Mouse (Mus musculus) cerebellum, postnatal 36 days (tissue): ENCODE data around the gene Psmc3ip.

ENCODE experiments used
- DNase-seq, 2 experiments: peaks; one replicate each; pipeline ENCODE4 v3.0.0; 2021 to 2022; ENCODE audit warnings: mixed read lengths in 2 of 2

Psmc3ip gene

GRCm38 (mm10) chr11:101095314-101096024, at the start of gene Psmc3ip:
TSS of gene Psmc3ip (minus strand) at chr11:101095436.
- DNase-seq, result peak; percentile 94 to 95

- DNase-seq, result peak in 1 of 2 experiments; percentile 47
Measured at GRCm38 (mm10) chr11:101143338-101144225, 48.3 kb upstream of the Psmc3ip start.

- no peak for DNase-seq
Measured at GRCm38 (mm10) chr11:101142215-101142967, 47.2 kb upstream of the Psmc3ip start.

- no peak for DNase-seq
Measured at GRCm38 (mm10) chr11:101141088-101141487, 45.9 kb upstream of the Psmc3ip start.

DNA sequence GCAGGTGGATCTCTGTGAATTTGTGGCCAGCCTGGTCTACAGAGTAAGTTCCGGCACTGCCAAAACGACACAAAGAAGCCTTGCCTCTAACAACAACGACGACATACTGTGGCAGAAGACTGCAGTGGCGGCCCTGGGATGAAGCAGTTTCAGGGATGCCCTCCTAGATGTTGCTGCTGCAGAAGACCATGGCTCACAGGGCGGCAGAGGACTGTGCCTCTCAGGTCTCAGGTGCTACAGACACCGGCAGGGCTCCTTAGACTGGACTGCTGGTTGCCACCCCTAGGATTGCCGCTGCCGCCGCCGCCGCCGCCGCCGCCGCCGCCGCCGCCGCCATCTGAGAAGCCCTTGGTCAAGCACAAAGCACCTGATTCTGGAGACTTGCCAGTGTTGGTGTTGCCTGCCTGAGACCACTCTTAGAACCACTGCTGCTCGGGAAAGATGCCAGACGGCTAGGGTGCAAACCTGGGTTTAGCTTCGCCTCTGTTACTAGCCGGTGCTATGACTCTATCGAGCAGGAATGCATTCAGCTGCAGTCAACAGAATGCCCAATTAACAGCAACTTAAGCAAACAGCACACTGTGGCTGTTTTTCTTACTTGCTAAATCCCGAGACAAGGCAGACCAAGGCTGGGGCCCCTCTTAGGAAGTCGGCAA, 45.1 kb upstream of the Psmc3ip start:
- DNase-seq, result peak in 1 of 2 experiments; percentile 17

DNA sequence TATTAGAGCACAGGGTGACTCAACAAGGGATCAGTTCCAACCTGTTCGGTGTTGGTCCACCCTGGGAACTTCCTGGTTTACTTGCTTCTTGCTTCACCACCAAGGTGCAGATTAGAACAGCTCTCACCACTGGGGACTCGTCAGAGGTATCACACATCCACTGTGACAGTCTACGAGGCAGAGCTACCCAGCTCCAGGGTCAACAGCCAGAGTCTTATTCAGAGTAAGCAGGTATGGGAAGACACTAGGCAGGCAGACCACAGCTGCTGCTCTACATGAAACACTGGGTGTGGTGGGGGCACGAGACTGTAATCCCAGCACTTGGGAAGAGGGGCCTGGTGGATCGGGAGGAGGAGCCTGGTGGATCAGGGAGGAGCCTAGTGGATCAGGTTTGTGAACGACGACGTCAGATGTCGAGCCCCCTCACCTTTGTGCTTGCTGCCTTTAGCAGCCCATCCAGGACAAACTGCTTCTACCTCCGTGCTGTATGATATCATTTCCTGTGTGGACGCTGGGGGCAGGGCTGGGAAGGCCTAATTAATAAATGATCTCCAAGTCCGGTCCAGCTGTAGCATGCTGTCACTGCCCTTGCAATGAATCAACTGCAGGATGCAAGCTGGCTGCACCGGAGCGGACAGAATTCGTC, 43.4 kb upstream of the Psmc3ip start:
- DNase-seq, result no peak

DNA sequence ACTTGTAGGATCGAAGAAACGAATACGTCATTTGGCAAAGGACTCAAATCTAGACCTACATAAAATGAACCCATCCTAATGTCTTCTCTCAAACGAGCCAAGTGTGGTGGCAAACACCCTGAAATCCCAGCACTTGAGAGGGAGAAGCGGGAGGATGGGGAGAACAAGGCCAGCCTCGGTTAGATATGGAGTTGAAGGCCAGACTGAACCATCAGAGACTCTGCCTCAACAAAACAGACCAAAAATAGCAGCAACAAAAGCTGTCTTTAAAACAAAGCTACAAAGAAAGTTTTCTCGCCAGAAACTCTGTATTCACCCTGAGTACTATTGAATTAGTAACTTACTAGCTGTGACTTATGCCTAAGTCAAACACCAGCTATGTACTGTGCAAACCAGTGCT, 41.8 kb upstream of the Psmc3ip start:
- no peak for DNase-seq

DNA sequence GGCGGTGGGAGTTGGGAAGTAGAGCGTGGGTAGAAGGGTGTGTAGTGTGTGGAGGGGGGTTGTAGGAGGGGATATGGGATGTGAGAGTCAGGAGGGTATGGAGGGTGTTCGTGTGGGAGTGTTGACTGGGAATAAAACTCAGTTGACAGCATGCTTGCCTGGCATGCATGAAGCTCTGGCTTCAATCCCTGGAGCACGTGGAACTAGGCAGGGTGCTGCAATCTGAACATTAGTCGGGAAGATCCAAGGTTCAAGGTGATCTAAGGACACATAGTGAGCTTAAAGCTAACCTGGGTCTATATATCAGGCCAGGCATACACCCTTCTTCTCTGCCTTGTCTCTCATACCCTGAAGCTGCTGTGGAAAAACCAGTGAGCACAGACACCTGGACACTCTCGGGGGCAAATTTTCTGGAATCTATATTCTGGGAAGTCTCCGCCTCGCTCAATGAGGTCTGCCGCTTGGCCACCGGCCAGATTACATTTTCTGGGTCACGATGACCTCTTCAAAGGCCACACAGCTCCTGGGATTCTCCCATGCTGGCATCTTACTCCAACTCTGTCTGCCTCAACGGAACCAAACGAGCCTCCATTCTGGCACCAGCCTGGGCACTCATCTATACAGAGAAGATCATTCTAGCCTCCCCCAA, 39.1 kb upstream of the Psmc3ip start:
- DNase-seq, result peak in 1 of 2 experiments; percentile 35

DNA sequence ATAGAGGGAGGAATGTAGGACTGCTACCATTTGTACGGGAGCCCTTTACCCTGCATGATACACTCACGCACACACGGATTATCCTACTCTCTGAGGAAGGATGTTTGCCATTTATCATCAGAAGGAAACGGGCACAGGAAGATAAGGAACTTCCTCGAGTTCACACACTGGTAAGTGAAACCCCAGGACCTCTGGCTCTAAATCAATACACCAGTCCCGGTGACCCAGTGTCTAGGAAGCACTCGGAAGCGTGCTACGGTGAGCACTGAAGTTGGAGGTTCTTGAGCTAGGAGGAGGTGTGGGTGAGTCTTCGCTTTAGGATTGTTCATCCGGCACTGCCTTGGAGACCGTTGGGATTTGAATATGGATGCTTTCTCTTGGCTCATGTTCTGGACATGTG, 37.8 kb upstream of the Psmc3ip start:
- DNase-seq, result no peak

DNA sequence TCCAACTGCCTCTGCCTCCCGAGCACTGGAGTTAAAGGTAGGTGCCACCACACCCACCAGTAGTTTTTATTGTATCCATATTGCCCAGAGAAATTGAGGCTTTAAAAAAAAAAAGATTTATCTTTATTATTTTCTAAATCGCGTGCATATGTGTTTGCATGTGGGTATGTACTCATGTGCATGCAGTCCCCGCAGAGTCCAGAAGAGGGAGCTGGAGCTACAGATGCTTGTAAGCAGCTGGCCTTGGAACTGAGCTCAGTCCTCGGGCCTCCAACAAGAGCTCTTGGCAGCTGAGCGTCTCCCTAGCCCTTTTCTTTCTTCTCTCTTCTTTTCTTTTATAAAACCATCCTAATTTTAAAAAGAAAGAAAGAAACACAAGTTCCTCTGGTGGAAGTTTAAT, 36.5 kb upstream of the Psmc3ip start:
- peak; percentile 39 to 47 for DNase-seq

DNA sequence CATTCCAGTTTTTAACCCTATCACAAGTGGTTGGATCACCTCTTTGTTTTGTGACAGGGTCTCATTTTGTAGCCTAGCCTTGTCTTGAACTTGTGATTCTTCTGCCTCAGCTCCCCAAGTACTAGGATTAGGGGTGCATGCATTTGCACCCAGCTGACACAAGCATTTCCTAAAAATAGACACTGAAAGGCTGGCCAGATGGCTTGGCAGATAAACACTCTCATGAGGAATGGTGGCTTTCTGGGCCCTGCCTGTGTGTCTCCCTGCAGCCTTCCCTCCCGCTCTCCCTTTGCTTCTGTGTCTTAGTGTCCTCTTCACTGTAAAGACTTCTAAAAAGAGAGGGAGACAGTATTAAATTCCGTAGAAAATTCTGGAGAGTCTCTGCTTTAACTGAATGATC, 36.0 kb upstream of the Psmc3ip start:
- DNase-seq, result peak; percentile 60

- peak; percentile 23 to 41 for DNase-seq
Measured at GRCm38 (mm10) chr11:101130056-101130756, 35.0 kb upstream of the Psmc3ip start.

GRCm38 (mm10) chr11:101128996-101129577, 33.9 kb upstream of the Psmc3ip start:
- peak; percentile 78 to 79 for DNase-seq

- peak; percentile 32 to 46 for DNase-seq
Measured at GRCm38 (mm10) chr11:101127075-101127474, 31.8 kb upstream of the Psmc3ip start.

GRCm38 (mm10) chr11:101125008-101125407, 29.8 kb upstream of the Psmc3ip start:
- DNase-seq, result peak in 1 of 2 experiments; percentile 15

DNA sequence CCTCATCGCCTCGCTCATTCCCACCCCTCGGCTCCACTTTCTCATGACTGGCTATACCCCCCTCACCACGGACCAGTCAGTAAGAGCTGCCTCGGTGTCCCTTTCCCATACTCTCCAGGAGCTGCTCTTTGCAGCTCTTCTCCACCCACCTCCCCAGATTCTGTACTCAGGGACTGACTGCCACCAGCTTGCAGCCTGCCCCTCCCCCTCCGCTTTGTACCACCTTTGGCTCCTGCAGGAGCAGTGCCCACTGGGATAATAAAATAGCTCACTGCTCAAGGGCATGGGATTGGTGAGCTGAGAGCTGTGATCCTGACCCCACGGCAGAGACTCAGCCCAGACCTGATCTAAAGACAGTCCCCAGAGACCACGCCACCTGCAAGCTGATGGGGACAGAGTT, 29.3 kb upstream of the Psmc3ip start:
- peak in 1 of 2 experiments; percentile 23 for DNase-seq

- peak; percentile 29 to 36 for DNase-seq
Measured at GRCm38 (mm10) chr11:101120545-101121188, 25.4 kb upstream of the Psmc3ip start.

DNA sequence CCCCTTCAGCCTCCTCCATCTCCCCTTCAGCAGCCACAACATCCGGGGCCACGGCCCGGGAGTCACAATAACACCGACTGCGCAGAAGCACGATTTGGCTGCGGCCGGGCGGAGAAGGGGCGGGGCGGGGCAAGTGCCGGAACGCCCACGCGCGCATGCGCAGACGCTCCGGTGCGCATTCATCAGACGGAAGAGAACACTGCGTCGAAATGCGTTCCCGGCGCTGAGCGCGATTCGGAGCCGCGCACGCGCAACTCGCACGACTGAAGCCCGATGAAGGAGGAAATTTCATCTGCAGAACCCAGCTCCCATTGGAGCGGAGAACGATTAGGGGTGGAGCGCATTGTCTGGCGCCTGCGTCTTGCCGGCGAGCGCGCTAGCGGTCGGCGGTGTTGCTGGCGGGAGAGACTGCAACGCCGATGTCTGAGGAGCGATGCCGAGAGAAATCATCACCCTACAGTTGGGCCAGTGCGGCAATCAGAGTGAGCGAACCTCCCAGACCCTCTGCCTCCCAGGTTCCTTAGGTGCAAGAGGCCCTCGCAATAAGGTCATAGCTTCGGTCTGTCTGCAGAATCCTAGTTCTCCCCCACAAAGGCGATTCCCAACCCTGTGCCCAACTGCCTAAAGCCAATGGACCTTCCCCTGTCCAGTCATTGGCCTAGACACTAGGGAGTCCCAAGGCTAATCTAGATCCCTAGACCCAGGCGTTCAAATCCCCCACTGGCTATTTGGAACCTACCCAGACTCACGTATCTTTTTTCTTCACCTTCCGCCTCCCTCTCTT, 24.7 kb upstream of the Psmc3ip start, which contains the start of the genes Retreg3 and Tubg1:
TSS of gene Retreg3 (minus strand) at position 133 of the 784 bp plus-strand sequence.
TSS of gene Tubg1 (plus strand) at position 178 of the 784 bp plus-strand sequence.
- DNase-seq, result peak; percentile 99 to 100
